Mouse (Mus musculus): Measurements from ENCODE around the gene Slc43a2. TPM values are rescaled to one million over a fixed set of nuclear protein-coding genes. Genes with fewer than 3 reads are reported as not detected.
A peak's percentile ranks its signal among the peaks of the same experiment; 100 is the strongest.
"Not testable (repeated sequence)": the region's sequence is repeated elsewhere in the genome, so short reads cannot be mapped to it uniquely, and the experiment has no call there.

Gene Slc43a2
- total RNA-seq, 2 experiments from 2014 or later: 22.2 to 25.0 TPM

- DNase-seq (ENCODE audit: low spot score in 2 of 2): no peak
These were observed 18.9 kb downstream of the Slc43a2 start for GRCm38 (mm10) chr11:75550200-75550946.

GRCm38 (mm10) chr11:75551321-75551720, 19.8 kb downstream of the Slc43a2 start:
- no peak for DNase-seq (ENCODE audit: low spot score in 2 of 2)

GRCm38 (mm10) chr11:75551961-75552441, 20.5 kb downstream of the Slc43a2 start:
- DNase-seq (ENCODE audit: low spot score in 2 of 2): peak in 1 of 2 experiments; percentile 50

GRCm38 (mm10) chr11:75552906-75553482, 21.5 kb downstream of the Slc43a2 start:
- no peak for DNase-seq (ENCODE audit: low spot score in 2 of 2)

GRCm38 (mm10) chr11:75556006-75556405, 24.5 kb downstream of the Slc43a2 start:
- DNase-seq (ENCODE audit: low spot score in 2 of 2): not testable (repeated sequence)

- DNase-seq (ENCODE audit: low spot score in 2 of 2): no peak
These were observed 25.6 kb downstream of the Slc43a2 start for GRCm38 (mm10) chr11:75557142-75557541.

- DNase-seq (ENCODE audit: low spot score in 2 of 2): no peak
These were observed 26.6 kb downstream of the Slc43a2 start for GRCm38 (mm10) chr11:75558101-75558500.

GRCm38 (mm10) chr11:75559870-75560504, 28.5 kb downstream of the Slc43a2 start:
- no peak for DNase-seq (ENCODE audit: low spot score in 2 of 2)

GRCm38 (mm10) chr11:75560530-75561409, 29.3 kb downstream of the Slc43a2 start:
- no peak for DNase-seq (ENCODE audit: low spot score in 2 of 2)

- DNase-seq (ENCODE audit: low spot score in 2 of 2): no peak
These were observed 29.9 kb downstream of the Slc43a2 start for GRCm38 (mm10) chr11:75561410-75561791.

- no peak for DNase-seq (ENCODE audit: low spot score in 2 of 2)
These were observed 31.3 kb downstream of the Slc43a2 start for GRCm38 (mm10) chr11:75562840-75563239.

GRCm38 (mm10) chr11:75563851-75564548, 32.5 kb downstream of the Slc43a2 start:
- DNase-seq (ENCODE audit: low spot score in 2 of 2): no peak

GRCm38 (mm10) chr11:75565849-75566248, 34.4 kb downstream of the Slc43a2 start:
- peak in 1 of 2 experiments; percentile 44 for DNase-seq (ENCODE audit: low spot score in 2 of 2)

- no peak for DNase-seq (ENCODE audit: low spot score in 2 of 2)
These were observed 35.0 kb downstream of the Slc43a2 start for GRCm38 (mm10) chr11:75566276-75567196.

GRCm38 (mm10) chr11:75567346-75568114, 36.0 kb downstream of the Slc43a2 start:
- no peak for DNase-seq (ENCODE audit: low spot score in 2 of 2)

GRCm38 (mm10) chr11:75568115-75568511, 36.6 kb downstream of the Slc43a2 start:
- no peak for DNase-seq (ENCODE audit: low spot score in 2 of 2)

- DNase-seq (ENCODE audit: low spot score in 2 of 2): no peak
These were observed 37.5 kb downstream of the Slc43a2 start for GRCm38 (mm10) chr11:75568962-75569361.

GRCm38 (mm10) chr11:75570375-75571125, 39.1 kb downstream of the Slc43a2 start:
- DNase-seq (ENCODE audit: low spot score in 2 of 2): no peak

Data from gastrocnemius, postnatal 4 days (tissue).